Mouse (Mus musculus) gastrocnemius, postnatal 36 days (tissue): ENCODE data around the gene Sbds. TPM values are rescaled to one million over a fixed set of nuclear protein-coding genes. Genes with fewer than 3 reads are reported as not detected.

ENCODE experiments used
- DNase-seq, 2 experiments: peaks; one replicate each; pipeline ENCODE4 v3.0.0; 2022
- intact Hi-C: fragments of 180-260 bp; cut with DNase I; formaldehyde crosslinking; loops from one replicate; pipeline ENCODE4 v1.15.1; 2025
- total RNA-seq, 2 experiments: library from RNA; stranded (reverse); gene quantifications; 2 replicates each; pipeline ENCODE4 v1.2.3; 2021

The Sbds gene
- total RNA-seq, 2 experiments from 2014 or later, result 24.1 to 24.6 TPM

GRCm38 (mm10) chr5:130205441-130206023, 49.8 kb downstream of the Sbds start:
- intact Hi-C loops, result no loop called here

GRCm38 (mm10) chr5:130204560-130204959, 50.8 kb downstream of the Sbds start:
- intact Hi-C loops, result no loop called here
- no peak for DNase-seq

More at GRCm38 (mm10) chr5:130205441-130206023, 49.8 kb downstream of the Sbds start:
- no peak for DNase-seq

GRCm38 (mm10) chr5:130203948-130204347, 51.4 kb downstream of the Sbds start:
- DNase-seq, result no peak
- intact Hi-C loops, result no loop called here

GRCm38 (mm10) chr5:130200233-130201029, 54.9 kb downstream of the Sbds start:
- intact Hi-C loops, result no loop called here
- no peak for DNase-seq

DNA sequence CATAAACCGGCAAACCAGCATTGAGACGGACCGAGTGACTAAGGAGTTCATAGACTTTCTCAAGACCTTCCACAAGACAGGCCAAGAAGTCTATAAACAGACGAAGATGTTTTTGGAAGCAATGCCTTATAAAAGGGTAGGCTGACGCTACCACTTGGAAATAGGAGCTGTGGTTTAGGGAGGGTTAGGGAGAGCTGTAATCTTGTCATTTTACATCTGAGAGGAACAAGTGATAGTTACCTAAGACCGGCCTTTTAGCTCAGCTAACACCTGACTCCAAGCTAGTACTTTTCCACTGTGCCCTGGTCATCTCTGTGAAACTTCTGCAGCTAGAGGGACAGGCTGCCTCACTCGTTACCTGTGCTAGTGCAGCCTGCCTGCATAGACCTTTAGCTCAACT, 57.3 kb downstream of the Sbds start:
- intact Hi-C loops, result no loop called here
- DNase-seq, result no peak

- intact Hi-C loops, result no loop called here
- DNase-seq, result no peak
Measured at GRCm38 (mm10) chr5:130197454-130197853, 57.9 kb downstream of the Sbds start.

GRCm38 (mm10) chr5:130196307-130196706, 59.0 kb downstream of the Sbds start:
- intact Hi-C loops, result no loop called here
- no peak for DNase-seq

Other genes with a start within 250 kb of the Sbds start
- 10 to 100 TPM in 1 of 2 experiments, 1 to 10 TPM in 1; 6.4 to 11.3 TPM for gene Asl, start 226.3 kb downstream of the Sbds start, total RNA-seq
- gene Crcp, start 226.2 kb downstream of the Sbds start, total RNA-seq, result 10 to 100 TPM; 16.0 to 16.4 TPM
- gene Tpst1, start 182.2 kb downstream of the Sbds start, total RNA-seq, result 1 to 10 TPM; 4.0 to 6.0 TPM
- gene Kctd7, start 110.7 kb downstream of the Sbds start, total RNA-seq, result 1 to 10 TPM; 1.8 to 2.2 TPM
- 10 to 100 TPM; 67.7 to 81.8 TPM for gene Rabgef1, start 83.7 kb downstream of the Sbds start, total RNA-seq
- 10 to 100 TPM; 30.9 to 43.7 TPM for gene Tmem248, start 38.4 kb downstream of the Sbds start, total RNA-seq
- 10 to 100 TPM in 1 of 2 experiments, 1 to 10 TPM in 1; 9.6 to 10.3 TPM for gene Tyw1, start 89 bp upstream of the Sbds start, total RNA-seq
- gene Caln1, start 113.9 kb upstream of the Sbds start, total RNA-seq, result not detected
- not detected for gene A330070K13Rik, start 129.1 kb upstream of the Sbds start, total RNA-seq